Mouse (Mus musculus) intestine, embryonic 14.5 days (tissue): Measurements from ENCODE around the gene Rps29. TPM values are rescaled to one million over a fixed set of nuclear protein-coding genes. Genes with fewer than 3 reads are reported as not detected.
A peak's percentile ranks its signal among the peaks of the same experiment; 100 is the strongest.

ENCODE experiments used
- ATAC-seq: fragments of 200-750 bp; cut with Nextera tagmentation; replicated peaks from 2 replicates; pipeline ENCODE4 v1.8.0; 2017; ENCODE audit warnings: low read depth, moderate number of reproducible peaks, moderate TSS enrichment, moderate library complexity; ENCODE audit not compliant: low FRiP score, low TSS enrichment
- DNase-seq: peaks from one replicate; pipeline ENCODE4 v3.0.0-alpha.2; 2018; ENCODE audit warnings: low spot score
- H3K27ac ChIP-seq: fragments of 300-500 bp; sonication (generic); 2 replicates; pipeline ENCODE4 v1.5.1; 2014; ENCODE audit warnings: low read depth, mild to moderate bottlenecking, control low read depth
- H3K27me3 ChIP-seq: fragments of 300-500 bp; sonication (generic); replicated peaks from 2 replicates; pipeline ENCODE4 v1.6.1; 2014; ENCODE audit warnings: low read length, control low read depth; ENCODE audit not compliant: control insufficient read depth, insufficient read depth
- H3K36me3 ChIP-seq: fragments of 300-500 bp; sonication (generic); 2 replicates; pipeline ENCODE4 v1.6.1; 2014; ENCODE audit warnings: low read length, control low read depth; ENCODE audit not compliant: control insufficient read depth, insufficient read depth
- H3K4me1 ChIP-seq: fragments of 300-500 bp; sonication (generic); replicated peaks from 2 replicates; pipeline ENCODE4 v1.6.1; 2014; ENCODE audit warnings: low read length, control low read depth, mixed read lengths; ENCODE audit not compliant: control insufficient read depth, insufficient read depth
- H3K4me2 ChIP-seq: fragments of 300-500 bp; sonication (generic); 2 replicates; pipeline ENCODE4 v1.6.1; 2014; ENCODE audit warnings: low read length
- H3K4me3 ChIP-seq: fragments of 300-500 bp; sonication (generic); 2 replicates; pipeline ENCODE4 v1.5.1; 2014; ENCODE audit warnings: low read depth, low read length, control low read depth, mixed read lengths
- H3K9ac ChIP-seq: fragments of 300-500 bp; sonication (generic); 2 replicates; pipeline ENCODE4 v1.6.1; 2014; ENCODE audit warnings: mild to moderate bottlenecking, low read length
- H3K9me3 ChIP-seq: fragments of 300-500 bp; sonication (generic); 2 replicates; pipeline ENCODE4 v1.6.1; 2016; ENCODE audit warnings: low read length, control low read depth; ENCODE audit not compliant: control insufficient read depth
- WGBS: fragments of 180-500 bp; shearing (Covaris S2); extraction: QIAGEN DNeasy Blood & Tissue Kit; methylation state at CpG from one replicate; pipeline ENCODE4 v1.1.7; 2014; 5-methylcytosine and 5-hydroxymethylcytosine counted together
- polyA plus RNA-seq: library from polyadenylated mRNA; unstranded; fragments of >200 nt; fragmentation: Nextera tagmentation; extraction: Ambion mirVana; gene quantifications from 2 replicates; pipeline ENCODE4 v1.2.1, GENCODE M21; 2014

The Rps29 gene
- polyA plus RNA-seq, 1 experiment from 2014 or later: 2,401 TPM

DNA sequence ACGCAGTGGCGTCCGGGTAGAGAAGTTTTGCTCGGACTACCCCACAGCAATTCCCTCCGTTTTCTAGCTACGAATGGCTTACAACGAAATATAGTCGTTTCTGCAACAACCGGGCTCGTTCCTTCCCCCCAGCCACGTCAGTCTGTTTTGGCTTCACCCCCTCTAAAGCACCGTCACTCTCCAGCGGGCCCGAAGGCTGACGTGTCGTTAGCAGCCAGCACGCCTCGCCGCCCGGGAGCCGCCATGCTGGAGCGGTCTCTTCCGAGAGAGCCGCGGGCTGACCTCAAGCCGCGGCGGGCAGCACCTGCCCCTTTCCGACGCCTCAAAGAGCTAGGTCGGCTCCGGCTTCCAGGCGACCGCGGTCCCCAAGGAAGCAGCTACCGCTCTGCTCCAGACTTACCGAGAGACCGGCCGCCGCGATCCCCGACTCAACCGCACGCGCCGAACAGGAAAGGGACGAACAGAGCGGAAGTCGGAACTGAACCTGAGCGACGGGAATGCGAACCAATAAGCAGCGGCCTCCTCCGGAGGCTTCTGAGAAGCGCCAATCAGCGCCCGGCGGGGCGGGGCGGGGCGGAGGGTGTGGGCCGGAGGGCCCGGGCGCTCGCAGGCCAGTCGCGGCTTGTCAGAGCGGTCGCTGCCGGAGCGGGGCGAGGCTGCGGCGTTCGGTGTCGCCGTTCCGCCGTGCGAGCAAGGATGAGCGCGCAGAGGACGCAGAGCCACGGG is 24.8 kb upstream of the Rps29 start, which contains the start of the genes Rpl36al and Mgat2:
Gene Rpl36al, minus strand, starts transcription at position 501 of the 726 bp plus-strand sequence.
Gene Mgat2, plus strand, starts transcription at position 575 of the 726 bp plus-strand sequence.
- H3K4me1 ChIP-seq: peaks cover 16% of the 10 kb centered on the region
- WGBS: under 1% methylated on average over 77 of the region's 84 CpGs
- H3K9me3 ChIP-seq: no peaks in the 10 kb centered on the region
- peak; percentile 98 for ATAC-seq
- H3K9ac ChIP-seq: peak within 1 kb of the TSS; percentile 81
- DNase-seq: peak; percentile 97
- H3K4me2 ChIP-seq: peak within 1 kb of the TSS; percentile 89
- peak within 1 kb of the TSS; percentile 88 for H3K4me3 ChIP-seq
- H3K36me3 ChIP-seq: peaks cover 23% of the 10 kb centered on the region
- peak within 1 kb of the TSS; percentile 83 for H3K27ac ChIP-seq
- H3K27me3 ChIP-seq: no peaks in the 10 kb centered on the region

DNA sequence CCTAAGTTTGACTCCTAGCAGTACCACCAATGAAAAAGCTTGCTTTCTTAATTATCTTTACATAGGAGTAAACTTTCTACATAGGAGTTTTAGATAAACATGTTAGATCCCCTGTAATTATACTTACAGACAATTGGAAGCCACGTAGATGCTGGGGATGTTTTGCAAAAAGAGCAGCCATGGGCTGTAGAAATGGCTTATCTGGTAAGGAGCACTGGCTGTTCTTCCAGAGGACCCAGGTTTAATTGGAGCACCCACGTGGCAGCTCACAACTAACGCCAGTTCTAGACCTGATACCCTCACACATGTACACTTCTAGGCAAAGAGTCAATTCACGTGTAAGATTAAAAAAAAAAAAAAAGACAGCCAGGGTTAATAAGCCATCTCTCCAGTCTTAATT is 22.8 kb upstream of the Rps29 start:
- Histone ChIP-seq H3K9ac (no peak overlapping the region), H3K36me3 (peaks cover 16% of the 10 kb centered on the region), H3K27me3 (no peaks in the 10 kb centered on the region), H3K4me2 (no peak overlapping the region), H3K9me3 (no peaks in the 10 kb centered on the region), H3K27ac (no peak overlapping the region), H3K4me1 (peaks cover 9% of the 10 kb centered on the region), H3K4me3 (no peak overlapping the region)
- WGBS: 85% methylated on average over 4 of the region's 4 CpGs
- no peak for ATAC-seq
- no peak for DNase-seq

DNA sequence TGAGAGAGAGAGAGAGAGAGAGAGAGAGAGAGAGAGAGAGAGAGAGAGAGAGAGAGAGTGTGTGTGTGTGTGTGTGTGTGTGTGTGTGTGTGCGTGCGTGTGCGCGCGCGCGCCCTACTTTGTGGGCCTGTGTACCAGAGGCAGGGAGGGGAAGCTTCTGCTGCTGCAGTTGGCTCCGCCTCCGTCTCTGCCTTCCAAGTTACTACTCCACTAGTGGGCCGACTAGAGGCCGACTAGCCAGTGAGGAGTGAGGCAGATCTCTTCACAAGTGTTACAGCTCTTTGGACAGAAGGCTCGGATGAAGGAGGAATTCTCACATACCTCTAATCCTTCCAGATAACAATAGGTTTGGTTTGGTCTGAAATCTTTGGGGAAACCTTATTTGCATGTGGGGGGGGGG is 20.4 kb upstream of the Rps29 start:
- Histone ChIP-seq H3K36me3 (peaks cover 35% of the 10 kb centered on the region), H3K4me3 (no peak overlapping the region), H3K27ac (no peak overlapping the region), H3K9me3 (no peaks in the 10 kb centered on the region), H3K9ac (no peak overlapping the region), H3K4me2 (no peak overlapping the region), H3K27me3 (no peaks in the 10 kb centered on the region), H3K4me1 (no peaks in the 10 kb centered on the region)
- DNase-seq (no peak), ATAC-seq (no peak)
- 62% methylated on average over 12 of the region's 12 CpGs for WGBS

DNA sequence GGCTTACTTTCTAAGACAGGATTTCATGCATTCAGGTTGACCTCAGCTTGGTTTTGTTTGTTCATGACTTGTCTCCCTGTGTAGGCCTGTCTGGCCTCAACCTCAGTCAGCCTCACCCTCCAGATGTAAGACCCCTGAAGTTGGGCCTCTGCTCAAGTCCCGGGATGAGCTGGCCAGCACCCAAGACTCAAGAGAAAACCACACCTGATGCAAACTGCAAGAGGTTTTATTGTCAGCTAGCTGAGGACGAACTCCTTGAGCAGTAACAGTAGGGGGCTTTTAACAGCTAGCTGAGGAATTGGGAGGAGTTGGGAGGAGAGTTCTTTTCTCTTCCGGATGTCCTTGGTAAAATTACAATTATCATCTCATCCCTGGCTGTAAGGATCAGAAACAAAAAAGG is 18.5 kb upstream of the Rps29 start:
- ATAC-seq: no peak
- Histone ChIP-seq H3K36me3 (peaks cover 48% of the 10 kb centered on the region), H3K4me2 (no peak overlapping the region), H3K9me3 (no peaks in the 10 kb centered on the region), H3K9ac (no peak overlapping the region), H3K27ac (no peak overlapping the region), H3K27me3 (no peaks in the 10 kb centered on the region), H3K4me3 (no peak overlapping the region), H3K4me1 (no peaks in the 10 kb centered on the region)
- WGBS: 88% methylated on average over 3 of the region's 3 CpGs
- DNase-seq: no peak

DNA sequence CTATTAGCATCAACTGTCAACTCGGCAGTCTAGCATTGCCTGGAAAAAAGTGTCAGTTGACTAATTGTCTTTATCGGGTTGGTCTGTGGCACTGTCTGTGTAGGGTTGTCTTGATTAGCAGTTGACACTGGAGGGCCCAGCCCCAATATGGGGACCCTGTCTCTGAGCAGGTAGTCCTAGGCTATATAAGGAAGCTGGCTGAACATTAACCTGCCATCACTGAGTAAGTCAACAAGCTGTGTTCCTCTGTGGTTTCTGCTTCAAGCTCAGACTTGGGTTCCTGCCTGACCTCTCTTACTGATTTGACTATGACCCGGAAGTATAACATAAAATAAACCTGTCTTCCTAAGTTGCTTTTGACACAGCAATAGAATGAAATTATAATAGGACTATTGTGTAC is 17.0 kb upstream of the Rps29 start:
- Histone ChIP-seq H3K27me3 (no peaks in the 10 kb centered on the region), H3K27ac (no peak overlapping the region), H3K36me3 (peaks cover 38% of the 10 kb centered on the region), H3K4me1 (no peaks in the 10 kb centered on the region), H3K9me3 (no peaks in the 10 kb centered on the region), H3K4me2 (no peak overlapping the region), H3K9ac (no peak overlapping the region), H3K4me3 (no peak overlapping the region)
- DNase-seq (no peak), ATAC-seq (no peak)
- WGBS: 86% methylated on average over 3 of the region's 3 CpGs

DNA sequence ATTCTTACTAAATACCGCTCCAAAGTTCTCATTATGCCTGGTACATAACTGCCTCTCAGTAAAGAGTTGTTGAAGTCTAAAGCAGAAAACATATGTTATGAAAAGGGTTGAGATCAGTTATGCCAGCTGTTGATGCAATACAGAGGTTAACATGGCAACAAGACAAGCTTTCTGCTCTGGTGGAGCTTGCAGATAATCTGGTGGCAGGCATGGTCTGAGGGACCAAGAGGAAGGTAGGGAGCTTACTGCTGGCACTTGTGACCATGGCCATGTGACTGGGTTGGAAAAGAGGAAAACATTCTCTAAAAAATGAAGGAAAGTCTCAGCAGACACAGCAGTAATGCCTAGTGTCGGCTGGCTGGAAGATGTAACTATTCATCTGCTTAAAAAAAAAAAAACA is 12.3 kb upstream of the Rps29 start:
- no peaks in the 10 kb centered on the region for H3K9me3 ChIP-seq
- H3K27me3 ChIP-seq: no peaks in the 10 kb centered on the region
- H3K4me3 ChIP-seq: no peak overlapping the region
- no peak overlapping the region for H3K27ac ChIP-seq
- H3K36me3 ChIP-seq: peaks cover 27% of the 10 kb centered on the region
- peaks cover 12% of the 10 kb centered on the region for H3K4me1 ChIP-seq
- ATAC-seq (no peak), DNase-seq (no peak)
- WGBS: 90% methylated on average over 2 of the region's 2 CpGs
- no peak overlapping the region for H3K9ac ChIP-seq
- H3K4me2 ChIP-seq: no peak overlapping the region

DNA sequence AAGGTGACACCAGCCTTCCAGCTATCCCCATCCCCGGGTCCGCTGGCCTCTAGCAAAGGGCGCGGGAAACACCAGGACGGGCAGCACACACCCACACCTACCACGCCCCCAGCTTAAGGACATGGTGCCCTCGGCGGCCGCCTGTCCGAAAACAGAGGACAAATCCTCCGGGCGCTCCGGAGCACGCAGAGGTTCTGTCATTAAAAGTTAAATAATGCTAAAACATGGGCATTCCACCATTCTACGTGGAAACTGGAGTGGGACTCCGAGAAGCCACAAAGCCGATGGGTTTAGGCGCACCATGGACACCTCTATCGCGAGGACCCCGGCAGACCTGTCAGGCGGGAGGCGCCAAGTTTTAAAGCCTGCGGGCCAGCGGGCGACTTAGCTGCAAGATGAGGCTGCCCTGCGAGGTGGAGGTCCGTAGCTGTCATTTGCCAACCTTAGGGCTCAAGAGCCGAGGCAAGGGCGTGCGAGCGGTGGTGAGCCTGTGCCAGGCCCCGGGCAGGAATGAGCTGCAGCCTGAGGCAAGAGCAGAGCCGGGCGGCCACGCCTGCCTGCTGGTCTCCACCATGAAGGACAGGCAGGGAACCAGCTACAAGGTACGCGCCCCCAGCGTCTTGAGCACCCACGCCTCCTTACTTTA is 9.6 kb upstream of the Rps29 start, which contains the start of gene Lrr1:
Gene Lrr1, plus strand, starts transcription at position 354 of the 646 bp plus-strand sequence.
- H3K27ac ChIP-seq: peak within 1 kb of the TSS; percentile 65; the same call in 1 of the 2 replicates
- peak within 1 kb of the TSS; percentile 74 for H3K4me3 ChIP-seq
- ATAC-seq (peak; percentile 91), DNase-seq (peak; percentile 98)
- no peaks in the 10 kb centered on the region for H3K27me3 ChIP-seq
- WGBS: under 1% methylated on average over 40 of the region's 40 CpGs
- peak within 1 kb of the TSS; percentile 88 for H3K4me2 ChIP-seq
- peaks cover 12% of the 10 kb centered on the region for H3K4me1 ChIP-seq
- peak within 1 kb of the TSS; percentile 66 for H3K9ac ChIP-seq
- no peaks in the 10 kb centered on the region for H3K9me3 ChIP-seq
- peaks cover 7% of the 10 kb centered on the region; the same call in 1 of the 2 replicates for H3K36me3 ChIP-seq

DNA sequence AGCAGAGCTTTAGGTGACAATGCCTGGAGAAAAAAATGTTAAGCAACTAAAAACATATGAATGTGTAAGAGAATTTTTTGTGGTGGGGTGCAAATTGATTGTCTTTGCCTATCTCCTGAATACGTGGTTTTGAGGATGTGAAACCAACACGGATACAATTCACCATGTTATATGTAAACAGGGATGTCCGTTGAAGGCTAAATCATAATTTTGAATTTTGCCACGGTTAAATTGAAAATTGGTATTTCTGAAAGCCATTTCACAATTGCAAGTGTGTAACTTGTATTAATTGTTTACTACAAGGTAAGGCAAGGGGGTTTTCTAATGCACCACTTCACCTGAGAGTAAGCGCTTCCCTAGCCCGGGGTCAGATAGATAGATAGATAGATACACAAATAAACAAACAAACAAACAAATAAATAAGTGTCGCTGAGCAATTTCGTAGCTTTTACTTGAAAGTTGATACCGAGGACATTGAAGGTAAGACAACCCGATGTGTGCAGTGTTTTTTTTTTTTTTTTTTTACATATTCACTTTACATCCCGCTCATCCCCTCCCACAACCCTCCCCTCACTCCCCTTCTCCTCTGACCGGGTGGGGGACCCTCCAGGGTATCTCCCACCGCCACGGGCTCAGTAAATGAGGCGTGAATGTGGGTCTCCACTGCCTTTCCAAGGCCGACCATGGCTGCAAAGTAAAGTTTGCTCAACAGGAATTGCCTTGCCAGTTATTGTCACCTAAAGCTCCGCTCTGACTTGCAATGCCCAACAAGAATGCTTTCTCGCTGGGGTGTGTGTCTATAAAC is 8.9 kb upstream of the Rps29 start:
- no peak overlapping the region; the same call in 1 of the 2 replicates for H3K27ac ChIP-seq
- no peak for DNase-seq
- 7% methylated on average over 18 of the region's 18 CpGs for WGBS

More for the DNA sequence above, 8.9 kb upstream of the Rps29 start:
- H3K9me3 ChIP-seq: no peaks in the 10 kb centered on the region
- no peaks in the 10 kb centered on the region for H3K27me3 ChIP-seq
- H3K4me1 ChIP-seq: peaks cover 12% of the 10 kb centered on the region
- H3K4me2 ChIP-seq: peak overlapping the region; percentile 88
- no peaks in the 10 kb centered on the region for H3K36me3 ChIP-seq
- peak; percentile 20; the same call in 1 of the 2 replicates for ATAC-seq
- peak overlapping the region; percentile 66 for H3K9ac ChIP-seq
- H3K4me3 ChIP-seq: peak overlapping the region; percentile 74
